Mouse (Mus musculus) forebrain, embryonic 13.5 days (tissue): ENCODE data around the gene Accs. TPM values are rescaled to one million over a fixed set of nuclear protein-coding genes. Genes with fewer than 3 reads are reported as not detected.

ENCODE experiments used
- ATAC-seq: fragments of 200-750 bp; cut with Nextera tagmentation; 2 replicates; pipeline ENCODE4 v1.8.0; 2017
- H3K27ac ChIP-seq: fragments of 300-500 bp; sonication (generic); 2 replicates; pipeline ENCODE4 v1.5.1; 2015; ENCODE audit warnings: inconsistent platforms, mild to moderate bottlenecking, moderate library complexity
- H3K27me3 ChIP-seq: fragments of 300-500 bp; sonication (generic); 2 replicates; pipeline ENCODE4 v1.6.1; 2015; ENCODE audit warnings: mild to moderate bottlenecking, inconsistent platforms
- H3K36me3 ChIP-seq: fragments of 300-500 bp; sonication (generic); 2 replicates; pipeline ENCODE4 v1.6.1; 2015; ENCODE audit warnings: mild to moderate bottlenecking, inconsistent platforms; ENCODE audit not compliant: poor library complexity, severe bottlenecking
- H3K4me1 ChIP-seq: fragments of 300-500 bp; sonication (generic); 2 replicates; pipeline ENCODE4 v1.6.1; 2015; ENCODE audit warnings: inconsistent platforms
- H3K4me2 ChIP-seq: fragments of 300-500 bp; sonication (generic); 2 replicates; pipeline ENCODE4 v1.6.1; 2015; ENCODE audit warnings: inconsistent platforms, mild to moderate bottlenecking, moderate library complexity
- H3K4me3 ChIP-seq: fragments of 300-500 bp; sonication (generic); 2 replicates; pipeline ENCODE4 v1.5.1; 2015; ENCODE audit warnings: mild to moderate bottlenecking, inconsistent platforms
- H3K9ac ChIP-seq: fragments of 300-500 bp; sonication (generic); 2 replicates; pipeline ENCODE4 v1.6.1; 2015; ENCODE audit warnings: mild to moderate bottlenecking, inconsistent platforms
- H3K9me3 ChIP-seq: fragments of 300-500 bp; sonication (generic); replicated peaks from 2 replicates; pipeline ENCODE4 v1.6.1; 2016; ENCODE audit warnings: inconsistent platforms
- WGBS: fragments of 180-500 bp; shearing (Covaris S2); methylation state at CpG from one replicate; pipeline ENCODE4 v1.1.7; 2015; 5-methylcytosine and 5-hydroxymethylcytosine counted together
- polyA plus RNA-seq: library from polyadenylated mRNA; unstranded; fragments of >200 nt; fragmentation: Nextera tagmentation; extraction: Ambion mirVana; gene quantifications from 2 replicates; pipeline ENCODE4 v1.2.1, GENCODE M21; 2015

Gene Accs
- polyA plus RNA-seq, 1 experiment from 2014 or later: 8.1 TPM

DNA sequence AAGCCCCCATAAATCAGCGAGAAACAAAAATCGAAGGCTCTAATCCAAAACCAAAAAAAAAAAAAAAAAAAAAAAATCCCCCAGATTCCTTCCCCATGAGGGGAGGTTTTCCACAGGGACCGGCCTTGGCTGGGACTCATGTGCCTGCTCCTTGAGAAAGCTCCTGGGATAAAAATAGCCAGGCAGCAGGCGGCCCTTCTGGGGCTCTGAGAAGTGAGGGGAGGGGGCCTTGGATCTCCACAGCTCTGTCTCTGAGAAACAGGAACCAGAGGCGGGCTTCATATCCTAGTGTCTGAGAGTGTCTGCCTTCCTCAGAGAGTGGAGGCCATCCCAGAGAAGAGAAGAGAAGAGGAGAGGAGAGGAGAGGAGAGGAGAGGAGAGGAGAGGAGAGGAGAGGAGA lies 27.3 kb upstream of the Accs start:
- Histone ChIP-seq H3K27ac (no peak overlapping the region), H3K27me3 (no peaks in the 10 kb centered on the region), H3K4me1 (peaks cover 24% of the 10 kb centered on the region), H3K4me2 (no peak overlapping the region), H3K4me3 (no peak overlapping the region), H3K9me3 (no peaks in the 10 kb centered on the region), H3K36me3 (no peaks in the 10 kb centered on the region), H3K9ac (no peak overlapping the region)
- 71% methylated on average over 5 of the region's 5 CpGs for WGBS
- ATAC-seq: no peak; the same call in 1 of the 2 replicates

DNA sequence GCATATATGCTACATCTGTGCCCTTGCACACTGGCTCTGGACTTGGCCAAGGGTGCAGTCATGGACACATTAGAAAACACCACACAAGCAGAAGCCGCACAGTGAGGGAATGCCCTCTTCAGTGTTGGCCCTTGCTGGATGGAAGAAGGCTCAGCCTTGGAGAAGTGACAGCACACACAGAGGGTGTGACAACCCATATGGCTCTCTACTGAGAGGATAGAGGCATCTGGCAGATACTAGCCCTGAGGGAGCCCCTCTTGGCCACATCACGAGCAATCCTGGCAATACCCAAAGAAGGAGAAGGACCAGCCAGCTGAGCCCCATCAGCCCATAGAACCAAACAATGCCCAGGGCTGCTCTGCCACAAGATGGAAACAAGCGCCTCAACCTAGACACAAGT lies 24.9 kb upstream of the Accs start:
- Histone ChIP-seq H3K4me3 (no peak overlapping the region), H3K9me3 (no peaks in the 10 kb centered on the region), H3K4me1 (peaks cover 33% of the 10 kb centered on the region), H3K36me3 (no peaks in the 10 kb centered on the region), H3K4me2 (no peak overlapping the region), H3K27ac (peak overlapping the region; percentile 12; the same call in 1 of the 2 replicates), H3K9ac (no peak overlapping the region), H3K27me3 (no peaks in the 10 kb centered on the region)
- ATAC-seq: no peak
- WGBS: 83% methylated on average over 3 of the region's 3 CpGs

- no peaks in the 10 kb centered on the region for H3K36me3 ChIP-seq
- H3K9me3 ChIP-seq: no peaks in the 10 kb centered on the region
- no peaks in the 10 kb centered on the region for H3K27me3 ChIP-seq
- no peak overlapping the region for H3K9ac ChIP-seq
- WGBS: 33% methylated on average over 2 of the region's 2 CpGs
- no peak for ATAC-seq
- no peak overlapping the region for H3K4me3 ChIP-seq
- H3K4me2 ChIP-seq: no peak overlapping the region
- H3K4me1 ChIP-seq: peaks cover 33% of the 10 kb centered on the region
- H3K27ac ChIP-seq: peak overlapping the region; percentile 12; the same call in 1 of the 2 replicates
Observed at GRCm38 (mm10) chr2:93874227-93874514, 24.4 kb upstream of the Accs start.

- peak; percentile 29 for ATAC-seq
- Histone ChIP-seq H3K27me3 (0 out of 2 replicates have a peak, but pooled peaks cover under 1% of the 10 kb centered on the region), H3K9ac (no peak overlapping the region), H3K27ac (peak overlapping the region; percentile 12; the same call in 1 of the 2 replicates), H3K9me3 (no peaks in the 10 kb centered on the region), H3K4me3 (no peak overlapping the region), H3K4me1 (peaks cover 33% of the 10 kb centered on the region), H3K36me3 (no peaks in the 10 kb centered on the region), H3K4me2 (no peak overlapping the region)
- WGBS: 27% methylated on average over 12 of the region's 12 CpGs
Observed at GRCm38 (mm10) chr2:93873449-93874226, 23.9 kb upstream of the Accs start.

- ATAC-seq: no peak; the same call in 1 of the 2 replicates
- Histone ChIP-seq H3K9me3 (no peaks in the 10 kb centered on the region), H3K4me1 (peaks cover 33% of the 10 kb centered on the region), H3K36me3 (no peaks in the 10 kb centered on the region), H3K27me3 (0 out of 2 replicates have a peak, but pooled peaks cover 4% of the 10 kb centered on the region), H3K27ac (no peak overlapping the region), H3K4me2 (no peak overlapping the region), H3K9ac (no peak overlapping the region), H3K4me3 (no peak overlapping the region)
- 49% methylated on average over 7 of the region's 7 CpGs for WGBS
Observed at GRCm38 (mm10) chr2:93872257-93872656, 22.5 kb upstream of the Accs start.

- no peaks in the 10 kb centered on the region for H3K36me3 ChIP-seq
Observed at GRCm38 (mm10) chr2:93871411-93871925, 21.7 kb upstream of the Accs start.

DNA sequence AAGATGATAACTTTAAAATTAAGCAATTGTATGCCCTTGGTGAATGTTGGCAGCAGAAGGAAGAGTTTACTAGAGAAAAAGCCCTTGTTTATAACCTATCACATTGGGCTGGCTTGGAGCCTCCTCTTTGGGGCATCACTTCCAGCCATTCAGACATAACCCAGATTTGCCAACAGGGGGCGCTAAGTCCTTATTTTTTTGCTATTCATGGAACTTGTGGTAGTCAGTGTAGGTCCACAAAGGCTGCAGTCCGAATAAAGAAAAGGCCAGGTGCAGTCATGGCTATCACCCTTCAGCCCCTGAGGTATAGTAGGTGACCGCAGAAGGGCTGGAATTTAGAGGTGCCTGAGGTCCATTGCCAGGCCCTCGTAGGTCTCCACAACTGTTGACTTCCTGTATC lies 21.1 kb upstream of the Accs start:
- Histone ChIP-seq H3K4me2 (no peak overlapping the region), H3K4me1 (peaks cover 33% of the 10 kb centered on the region), H3K4me3 (no peak overlapping the region), H3K9me3 (no peaks in the 10 kb centered on the region), H3K36me3 (no peaks in the 10 kb centered on the region), H3K27me3 (0 out of 2 replicates have a peak, but pooled peaks cover 4% of the 10 kb centered on the region), H3K27ac (no peak overlapping the region), H3K9ac (no peak overlapping the region)
- peak; percentile 75 for ATAC-seq
- WGBS: 40% methylated on average over 4 of the region's 4 CpGs

More at GRCm38 (mm10) chr2:93871411-93871925, 21.7 kb upstream of the Accs start:
- 0 out of 2 replicates have a peak, but pooled peaks cover 4% of the 10 kb centered on the region for H3K27me3 ChIP-seq
- H3K9ac ChIP-seq: no peak overlapping the region; the same call in 1 of the 2 replicates
- no peaks in the 10 kb centered on the region for H3K9me3 ChIP-seq
- no peak overlapping the region for H3K4me3 ChIP-seq
- ATAC-seq: no peak
- peaks cover 33% of the 10 kb centered on the region for H3K4me1 ChIP-seq
- WGBS: 95% methylated on average over 4 of the region's 4 CpGs
- H3K4me2 ChIP-seq: no peak overlapping the region
- H3K27ac ChIP-seq: no peak overlapping the region

- peaks cover 27% of the 10 kb centered on the region for H3K4me1 ChIP-seq
- ATAC-seq: no peak
- H3K27ac ChIP-seq: no peak within 1 kb of the TSS
- H3K4me2 ChIP-seq: no peak within 1 kb of the TSS
- no peaks in the 10 kb centered on the region for H3K36me3 ChIP-seq
- WGBS: 56% methylated on average over 7 of the region's 7 CpGs
- H3K9me3 ChIP-seq: no peaks in the 10 kb centered on the region
- H3K9ac ChIP-seq: no peak within 1 kb of the TSS
- H3K27me3 ChIP-seq: 0 out of 2 replicates have a peak, but pooled peaks cover 4% of the 10 kb centered on the region
- no peak within 1 kb of the TSS for H3K4me3 ChIP-seq
Observed at GRCm38 (mm10) chr2:93869107-93869600, 19.4 kb upstream of the Accs start, which contains the start of gene Accsl. Gene Accsl (minus strand): TSS chr2:93869157.

- WGBS: 88% methylated on average over 11 of the region's 11 CpGs
- 0 out of 2 replicates have a peak, but pooled peaks cover 4% of the 10 kb centered on the region for H3K27me3 ChIP-seq
- no peak for ATAC-seq
Observed at GRCm38 (mm10) chr2:93868566-93868965, 18.8 kb upstream of the Accs start.

GRCm38 (mm10) chr2:93863229-93863628 lies 13.5 kb upstream of the Accs start:
- H3K4me3 ChIP-seq: no peak overlapping the region
- no peaks in the 10 kb centered on the region for H3K9me3 ChIP-seq
- no peaks in the 10 kb centered on the region for H3K36me3 ChIP-seq
- no peaks in the 10 kb centered on the region for H3K4me1 ChIP-seq
- H3K9ac ChIP-seq: no peak overlapping the region
- 0 out of 2 replicates have a peak, but pooled peaks cover under 1% of the 10 kb centered on the region for H3K27me3 ChIP-seq
- no peak overlapping the region for H3K27ac ChIP-seq
- no peak for ATAC-seq
- WGBS: 51% methylated on average over 4 of the region's 4 CpGs
- no peak overlapping the region for H3K4me2 ChIP-seq

More at GRCm38 (mm10) chr2:93868566-93868965, 18.8 kb upstream of the Accs start:
- Histone ChIP-seq H3K9ac (no peak overlapping the region), H3K4me1 (peaks cover 22% of the 10 kb centered on the region), H3K4me3 (no peak overlapping the region), H3K27ac (no peak overlapping the region), H3K4me2 (no peak overlapping the region), H3K9me3 (no peaks in the 10 kb centered on the region), H3K36me3 (no peaks in the 10 kb centered on the region)

DNA sequence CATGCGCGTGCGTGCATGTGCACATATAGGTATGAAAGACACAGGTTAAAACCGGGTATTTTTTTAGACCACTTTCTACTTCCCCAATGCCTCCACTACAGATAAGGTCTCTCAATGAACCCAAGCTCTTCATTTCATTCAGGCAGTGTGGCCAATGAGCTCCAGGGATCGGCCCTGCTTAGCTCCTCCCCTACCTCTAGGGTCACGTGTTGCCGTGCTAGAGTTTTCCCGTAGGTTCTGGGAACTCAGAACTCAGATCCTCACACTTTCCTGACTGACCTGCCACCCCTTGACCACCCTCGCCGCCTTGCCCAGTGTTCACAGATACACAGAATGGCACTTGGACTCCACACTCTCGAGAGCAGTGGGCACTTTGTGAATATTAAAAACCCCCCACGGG lies 9.1 kb upstream of the Accs start:
- Histone ChIP-seq H3K27me3 (no peaks in the 10 kb centered on the region), H3K36me3 (no peaks in the 10 kb centered on the region), H3K4me3 (no peak overlapping the region), H3K27ac (no peak overlapping the region), H3K4me2 (no peak overlapping the region), H3K9ac (no peak overlapping the region), H3K9me3 (no peaks in the 10 kb centered on the region), H3K4me1 (no peaks in the 10 kb centered on the region)
- 75% methylated on average over 12 of the region's 12 CpGs for WGBS
- ATAC-seq: no peak

DNA sequence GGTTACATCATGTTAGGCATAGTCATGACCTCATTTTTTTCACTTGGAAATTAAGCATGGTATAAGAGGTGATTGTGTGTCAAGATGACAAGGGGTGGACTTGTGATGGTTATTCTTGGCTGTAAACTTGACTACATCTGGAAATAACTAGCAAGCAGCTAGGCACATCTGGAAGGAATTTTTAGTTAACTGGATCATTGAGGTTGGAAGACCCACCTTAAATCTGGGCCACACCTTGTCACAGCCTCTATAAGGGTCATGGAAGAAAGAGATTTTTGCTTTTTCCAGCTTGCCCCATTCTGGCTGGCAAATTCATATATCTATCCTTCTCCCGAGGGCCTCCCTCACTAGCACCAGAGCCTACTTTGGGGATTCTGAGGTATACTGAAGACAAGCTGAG lies 1.6 kb upstream of the Accs start:
- peaks cover 18% of the 10 kb centered on the region for H3K4me1 ChIP-seq
- H3K9ac ChIP-seq: no peak overlapping the region
- H3K36me3 ChIP-seq: peaks cover 10% of the 10 kb centered on the region; the same call in 1 of the 2 replicates
- no peaks in the 10 kb centered on the region for H3K9me3 ChIP-seq
- no peak overlapping the region for H3K4me3 ChIP-seq
- ATAC-seq: no peak
- 92% methylated on average over 1 of the region's 1 CpGs for WGBS
- no peak overlapping the region for H3K27ac ChIP-seq
- no peak overlapping the region for H3K4me2 ChIP-seq
- H3K27me3 ChIP-seq: no peaks in the 10 kb centered on the region
